Mouse (Mus musculus) layer of hippocampus, adult 9-11 months (tissue): ENCODE measurements around the gene Hist1h1b.
"Not testable (repeated sequence)": the region's sequence is repeated elsewhere in the genome, so short reads cannot be mapped to it uniquely, and the experiment has no call there.

Source experiments
- DNase-seq: peaks from one replicate; pipeline ENCODE4 v3.0.0; 2022

The Hist1h1b gene

DNA sequence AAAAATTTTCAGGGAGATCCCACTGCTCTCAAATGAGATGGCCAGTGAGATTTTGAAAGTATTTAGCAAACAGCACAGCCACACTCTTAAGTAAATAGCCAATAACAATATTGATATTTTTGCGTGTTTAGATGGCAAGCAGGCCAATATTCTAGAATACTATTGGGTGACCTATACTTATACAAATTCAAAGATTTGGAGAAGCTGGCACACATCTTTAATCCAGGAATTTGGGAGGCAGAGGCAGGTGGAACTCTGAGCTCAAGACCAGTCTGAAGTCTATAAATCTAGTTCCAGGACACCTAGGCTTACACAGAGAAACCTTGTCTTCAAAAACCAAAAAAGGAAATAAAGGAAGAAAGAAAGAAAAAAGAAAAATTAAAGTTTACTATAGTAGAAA is 1.2 kb upstream of the Hist1h1b start:
- DNase-seq, result no peak

DNA sequence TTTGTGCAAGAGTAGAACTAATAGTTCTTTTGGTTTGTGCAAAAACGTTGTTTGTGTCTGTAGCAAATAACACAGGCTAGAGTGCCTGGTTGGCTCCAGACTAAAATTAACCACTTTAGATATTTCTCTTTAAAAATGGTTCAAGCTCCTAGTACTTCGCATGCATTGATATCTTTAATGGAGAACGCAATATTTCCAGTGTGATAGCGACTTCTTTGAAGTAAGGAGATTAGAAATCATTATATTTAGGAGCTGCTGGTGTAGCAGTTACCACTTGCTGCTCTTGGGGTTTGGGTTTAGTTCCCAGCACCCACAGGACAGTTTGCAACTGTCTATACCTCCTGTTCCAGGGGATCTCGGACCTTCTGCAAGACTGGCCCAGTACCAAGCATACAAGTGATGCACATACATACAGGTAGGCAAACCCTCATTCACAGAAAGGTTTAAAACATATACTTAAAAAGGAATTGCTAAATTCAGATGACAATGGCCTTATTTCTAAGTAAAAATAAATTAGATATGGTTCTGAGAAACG is 663 bp upstream of the Hist1h1b start:
- no peak for DNase-seq

DNA sequence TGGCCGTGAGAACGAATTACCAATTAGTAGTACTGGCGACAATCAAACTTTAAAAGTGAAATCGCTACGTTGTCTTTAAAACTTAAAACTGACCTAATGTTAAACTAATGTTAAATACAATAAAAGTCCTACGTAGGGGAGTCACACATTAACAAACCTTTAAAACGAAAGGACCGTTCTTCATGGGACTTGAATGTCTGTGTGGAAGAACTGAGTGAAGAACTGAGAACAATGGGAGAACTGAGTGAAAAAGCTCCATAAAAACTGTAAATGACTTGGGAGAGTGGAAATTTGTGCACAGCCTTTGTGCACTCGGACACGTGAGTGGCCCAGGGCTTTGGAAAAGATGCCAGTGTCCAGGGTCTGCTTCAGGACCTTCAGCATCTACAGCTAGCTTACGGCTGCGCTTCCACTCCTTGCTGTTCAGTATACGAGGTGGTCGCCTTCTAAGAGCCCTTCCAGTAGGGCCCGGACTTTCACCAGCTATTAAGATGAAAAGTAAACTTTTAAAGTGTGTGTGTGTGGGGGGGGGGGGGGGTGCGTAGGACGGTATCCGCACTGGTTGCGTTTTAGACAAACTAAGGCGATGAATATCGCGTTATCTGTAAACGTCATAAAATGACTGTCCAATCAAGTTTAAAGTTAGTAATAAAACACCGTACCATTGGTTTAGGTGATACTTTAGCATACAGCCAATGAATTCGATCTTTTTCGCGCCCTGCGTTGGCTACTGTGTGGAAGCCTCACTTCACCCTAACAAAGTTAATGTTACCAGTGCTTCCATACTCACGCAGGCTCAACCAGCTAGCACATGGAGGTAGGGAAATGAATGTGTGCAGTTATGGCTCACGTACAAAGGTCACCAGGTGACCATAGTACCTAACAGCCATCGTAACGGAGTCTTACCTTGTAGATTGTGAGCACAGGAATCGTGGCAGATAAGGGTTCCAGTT is 1.3 kb downstream of the Hist1h1b start:
- DNase-seq, result peak; percentile 67

DNA sequence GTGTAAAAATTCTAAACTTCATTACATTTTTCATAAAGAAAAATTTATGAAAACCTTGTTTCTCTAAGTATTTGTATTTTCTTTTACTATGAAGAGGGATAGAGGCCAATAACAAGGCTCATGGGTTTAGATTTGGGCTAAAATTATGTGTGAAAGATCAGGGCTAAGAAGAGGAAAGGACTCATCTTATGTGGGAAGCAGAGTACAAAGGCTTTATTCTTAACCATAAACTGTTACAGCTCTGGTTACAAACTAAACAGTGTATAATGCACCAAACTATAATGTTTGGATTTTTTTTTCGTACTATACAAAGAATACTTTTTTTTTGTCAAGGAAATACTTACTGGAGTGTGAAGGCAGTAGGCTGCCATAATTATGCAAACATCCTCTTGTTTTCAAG is 24.7 kb downstream of the Hist1h1b start:
- no peak for DNase-seq

DNA sequence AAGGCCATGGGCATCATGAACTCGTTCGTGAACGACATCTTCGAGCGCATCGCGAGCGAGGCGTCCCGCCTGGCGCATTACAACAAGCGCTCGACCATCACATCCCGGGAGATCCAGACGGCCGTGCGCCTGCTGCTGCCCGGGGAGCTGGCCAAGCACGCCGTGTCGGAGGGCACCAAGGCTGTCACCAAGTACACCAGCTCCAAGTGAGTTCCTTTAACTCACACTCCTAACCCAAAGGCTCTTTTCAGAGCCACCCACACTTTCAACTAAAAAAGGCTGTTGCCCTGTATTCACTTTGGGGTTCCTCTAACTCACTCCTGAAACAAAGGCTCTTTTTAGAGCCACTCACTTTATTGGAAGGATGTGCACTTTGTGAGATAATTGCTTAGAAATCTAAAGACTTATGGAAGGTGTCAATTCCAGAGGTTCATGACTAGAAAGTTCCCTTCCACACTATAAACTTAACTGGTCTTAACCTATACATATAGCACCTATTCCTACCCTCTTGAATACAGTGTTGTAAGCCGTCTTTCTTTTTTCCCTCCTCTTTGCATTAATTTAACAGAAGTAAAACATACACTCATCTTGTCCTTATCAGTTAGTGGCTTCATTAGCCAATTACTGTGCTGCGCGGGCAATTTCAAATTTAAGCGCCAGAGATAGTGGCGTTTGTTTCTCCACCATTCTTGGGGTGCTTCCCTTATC is 26.0 kb downstream of the Hist1h1b start:
- DNase-seq, result not testable (repeated sequence)

DNA sequence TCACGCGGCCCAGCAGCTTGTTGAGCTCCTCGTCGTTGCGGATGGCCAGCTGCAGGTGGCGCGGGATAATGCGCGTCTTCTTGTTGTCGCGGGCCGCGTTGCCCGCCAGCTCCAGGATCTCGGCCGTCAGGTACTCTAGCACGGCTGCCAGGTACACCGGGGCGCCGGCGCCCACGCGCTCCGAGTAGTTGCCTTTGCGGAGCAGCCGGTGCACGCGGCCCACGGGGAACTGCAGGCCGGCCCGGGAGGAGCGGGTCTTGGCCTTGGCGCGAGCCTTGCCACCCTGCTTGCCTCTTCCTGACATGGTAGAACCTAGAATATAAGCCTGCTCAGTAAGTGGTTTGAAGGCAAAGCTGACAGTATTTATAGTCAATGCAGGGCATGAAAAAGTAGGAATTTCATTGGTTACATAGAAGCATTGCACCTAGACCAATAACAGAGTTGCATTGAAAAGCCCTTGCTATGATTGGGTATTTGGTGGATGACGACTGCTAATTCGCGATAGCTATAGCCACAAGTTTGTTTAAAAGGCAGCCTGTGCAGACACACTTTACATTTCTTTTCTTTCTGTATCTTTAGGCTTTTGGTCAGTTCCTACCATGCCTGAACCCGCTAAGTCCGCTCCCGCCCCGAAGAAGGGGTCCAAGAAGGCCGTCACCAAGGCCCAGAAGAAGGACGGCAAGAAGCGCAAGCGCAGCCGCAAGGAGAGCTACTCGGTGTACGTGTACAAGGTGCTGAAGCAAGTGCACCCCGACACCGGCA is 26.7 kb downstream of the Hist1h1b start, which contains the start of the genes Hist1h2ak and Hist1h2bn:
Gene Hist1h2ak (minus strand): TSS at position 304 of the 762 bp plus-strand sequence.
Gene Hist1h2bn (plus strand): TSS at position 600 of the 762 bp plus-strand sequence.
- DNase-seq, result peak; percentile 90

DNA sequence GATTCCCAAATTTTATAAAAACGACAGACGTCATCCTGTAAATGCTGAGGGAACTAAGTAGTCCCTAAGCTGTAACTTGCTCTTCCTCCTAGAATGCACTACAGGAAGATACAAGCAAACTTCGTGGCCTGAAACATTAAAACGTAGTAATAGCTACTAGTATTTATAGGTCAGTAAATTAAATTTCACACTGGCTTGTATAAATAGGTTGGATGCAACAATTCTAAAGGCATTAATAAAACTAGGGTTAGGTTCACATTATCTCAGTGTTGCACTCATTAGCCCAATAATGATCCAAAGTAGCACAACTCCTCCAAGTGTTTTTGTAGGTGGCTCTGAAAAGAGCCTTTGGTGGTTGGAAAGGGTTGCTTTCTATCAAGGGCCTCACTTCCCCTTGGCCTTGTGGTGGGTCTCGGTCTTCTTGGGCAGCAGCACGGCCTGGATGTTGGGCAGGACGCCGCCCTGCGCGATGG is 27.3 kb downstream of the Hist1h1b start:
- no peak for DNase-seq

DNA sequence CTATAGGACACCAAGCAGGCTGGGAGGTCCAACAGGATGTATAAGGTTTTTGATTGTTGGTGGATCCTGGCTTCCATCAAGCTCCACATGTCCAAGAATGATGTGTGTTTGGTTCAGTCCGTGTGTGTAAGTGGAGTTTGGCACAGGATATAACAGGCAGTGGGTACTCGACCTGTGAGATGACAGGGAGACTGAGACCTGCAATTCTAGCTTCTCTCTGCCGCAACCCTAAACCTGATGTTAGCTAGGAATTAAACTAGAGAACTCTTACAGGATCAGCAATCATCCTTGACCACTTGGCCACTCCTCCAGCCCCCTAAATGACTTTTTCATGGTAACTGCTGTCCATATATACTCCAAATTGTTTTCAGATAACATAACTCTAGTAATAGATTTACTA is 28.1 kb downstream of the Hist1h1b start:
- DNase-seq, result no peak

DNA sequence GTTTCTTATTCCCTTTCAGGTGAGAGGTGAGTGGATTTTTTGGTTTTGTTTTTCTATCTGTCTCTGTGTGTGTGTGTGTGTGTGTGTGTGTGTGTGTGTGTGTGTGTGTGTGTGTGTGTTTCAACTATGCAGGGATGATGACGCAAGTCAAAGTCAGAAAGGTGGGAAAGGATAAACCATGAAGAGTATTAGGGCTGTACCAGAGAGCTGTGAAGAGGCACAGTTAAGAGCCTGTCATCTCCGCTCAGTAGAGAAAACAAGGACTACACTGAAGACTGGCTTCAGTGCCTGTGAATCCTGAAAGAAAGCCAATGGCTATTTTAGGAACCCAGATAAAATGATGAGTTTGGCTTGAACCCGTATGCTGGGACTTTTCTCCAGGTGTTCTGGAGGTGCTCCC is 28.6 kb downstream of the Hist1h1b start:
- DNase-seq, result no peak

DNA sequence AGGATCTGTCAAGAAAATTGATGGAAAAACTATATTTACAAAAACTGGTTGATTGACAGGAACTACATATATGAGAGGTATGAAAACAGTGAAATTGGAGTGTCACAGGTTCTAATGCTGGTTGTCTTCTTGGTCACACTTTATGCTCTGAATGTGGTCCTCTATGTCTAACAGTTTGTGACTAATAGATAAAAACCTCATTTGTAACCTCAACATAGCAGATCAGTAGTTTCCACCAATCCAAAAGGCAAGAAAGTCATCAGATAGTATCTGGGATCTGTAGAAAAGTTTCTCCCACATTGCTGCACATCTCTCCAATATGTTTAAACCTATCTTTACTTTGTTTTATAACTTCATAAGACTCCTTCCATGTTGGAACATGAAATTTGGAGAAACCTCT is 29.0 kb downstream of the Hist1h1b start:
- no peak for DNase-seq

DNA sequence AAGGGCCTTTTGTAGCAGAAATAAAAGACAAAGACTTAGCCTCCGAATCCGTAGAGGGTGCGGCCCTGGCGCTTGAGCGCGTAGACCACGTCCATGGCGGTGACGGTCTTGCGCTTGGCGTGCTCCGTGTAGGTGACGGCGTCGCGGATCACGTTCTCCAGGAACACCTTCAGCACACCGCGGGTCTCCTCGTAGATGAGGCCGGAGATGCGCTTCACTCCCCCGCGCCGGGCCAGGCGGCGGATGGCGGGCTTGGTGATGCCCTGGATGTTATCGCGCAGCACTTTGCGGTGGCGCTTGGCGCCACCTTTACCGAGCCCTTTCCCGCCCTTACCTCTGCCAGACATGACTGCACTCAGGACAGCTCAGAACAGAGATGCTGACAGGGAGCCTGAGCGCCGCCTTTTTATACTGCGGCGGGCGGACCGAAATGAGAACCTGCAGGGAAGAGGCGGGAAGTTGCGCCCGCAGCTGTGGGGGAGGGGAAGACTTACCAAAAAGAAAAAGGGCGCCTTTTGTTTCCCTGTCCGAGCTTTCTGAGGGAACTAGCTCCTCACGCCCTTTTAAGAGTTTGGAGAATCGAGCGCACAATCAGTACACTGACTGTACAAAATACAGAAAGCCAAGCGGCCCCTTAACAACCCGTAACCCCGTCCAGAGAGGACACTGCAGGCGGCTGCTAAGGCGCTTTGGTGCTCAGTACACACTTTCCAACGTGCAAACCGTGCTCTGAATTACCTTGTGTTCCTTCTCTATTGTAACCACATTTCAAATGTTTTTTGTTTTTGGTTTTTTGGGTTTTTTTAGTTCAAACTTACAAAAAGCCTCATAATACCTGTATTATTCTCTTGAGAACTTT is 30.0 kb downstream of the Hist1h1b start, which contains the start of gene Hist1h4k:
Gene Hist1h4k (minus strand): TSS at position 347 of the 859 bp plus-strand sequence.
- DNase-seq, result peak; percentile 93

DNA sequence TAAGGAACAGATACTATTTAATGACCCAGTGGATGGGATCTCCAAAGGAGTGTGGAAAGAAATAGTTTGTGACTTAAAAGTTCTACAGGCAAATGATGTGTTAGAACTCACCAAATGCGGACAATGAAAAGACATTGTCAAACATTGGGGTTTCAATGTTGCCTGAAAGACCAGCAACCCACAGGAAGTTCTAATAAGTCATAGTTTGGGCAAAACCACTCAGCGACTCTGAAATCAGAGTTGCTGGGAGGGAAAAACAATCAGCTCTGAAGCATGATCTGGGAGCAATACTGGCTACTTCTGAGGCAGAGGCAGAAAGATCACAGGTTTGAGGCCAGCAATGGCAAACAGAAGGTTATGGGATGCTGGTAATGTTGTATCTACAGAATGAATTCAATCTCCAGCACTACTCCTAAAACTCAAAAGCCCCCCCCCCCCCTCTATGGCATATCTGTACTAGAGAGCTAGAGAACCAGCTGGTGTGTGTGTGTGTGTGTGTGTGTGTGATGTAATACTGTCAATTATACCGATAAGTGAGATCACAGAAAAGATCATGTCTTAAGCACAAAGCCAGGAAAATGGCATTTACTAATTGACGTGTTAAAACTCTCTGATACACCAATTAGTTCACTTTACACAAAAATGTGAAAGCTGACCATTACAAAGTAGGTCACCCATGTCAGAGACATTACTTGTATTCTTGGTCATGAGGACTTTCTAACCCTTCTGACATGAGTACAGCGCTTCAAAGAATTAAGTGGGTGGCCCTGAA is 30.9 kb downstream of the Hist1h1b start:
- DNase-seq, result no peak

DNA sequence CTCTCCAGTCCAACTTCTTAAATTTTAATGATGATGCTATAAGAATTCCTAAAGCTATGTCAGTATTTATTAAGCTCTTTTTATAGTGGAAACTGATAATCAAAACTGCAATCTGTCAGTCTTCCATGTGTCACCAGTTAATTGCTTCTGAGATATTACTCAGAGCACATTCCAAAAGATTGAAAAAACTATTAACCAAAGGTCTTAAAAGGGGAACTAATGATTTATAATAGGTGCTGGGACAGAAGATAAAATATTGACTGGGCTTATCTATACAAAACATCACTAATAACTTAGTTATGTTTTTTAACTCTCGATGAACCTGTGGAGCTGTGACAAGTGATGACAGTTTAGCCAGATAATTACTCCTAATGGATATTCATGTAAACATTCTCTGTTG is 35.4 kb downstream of the Hist1h1b start:
- DNase-seq, result no peak

DNA sequence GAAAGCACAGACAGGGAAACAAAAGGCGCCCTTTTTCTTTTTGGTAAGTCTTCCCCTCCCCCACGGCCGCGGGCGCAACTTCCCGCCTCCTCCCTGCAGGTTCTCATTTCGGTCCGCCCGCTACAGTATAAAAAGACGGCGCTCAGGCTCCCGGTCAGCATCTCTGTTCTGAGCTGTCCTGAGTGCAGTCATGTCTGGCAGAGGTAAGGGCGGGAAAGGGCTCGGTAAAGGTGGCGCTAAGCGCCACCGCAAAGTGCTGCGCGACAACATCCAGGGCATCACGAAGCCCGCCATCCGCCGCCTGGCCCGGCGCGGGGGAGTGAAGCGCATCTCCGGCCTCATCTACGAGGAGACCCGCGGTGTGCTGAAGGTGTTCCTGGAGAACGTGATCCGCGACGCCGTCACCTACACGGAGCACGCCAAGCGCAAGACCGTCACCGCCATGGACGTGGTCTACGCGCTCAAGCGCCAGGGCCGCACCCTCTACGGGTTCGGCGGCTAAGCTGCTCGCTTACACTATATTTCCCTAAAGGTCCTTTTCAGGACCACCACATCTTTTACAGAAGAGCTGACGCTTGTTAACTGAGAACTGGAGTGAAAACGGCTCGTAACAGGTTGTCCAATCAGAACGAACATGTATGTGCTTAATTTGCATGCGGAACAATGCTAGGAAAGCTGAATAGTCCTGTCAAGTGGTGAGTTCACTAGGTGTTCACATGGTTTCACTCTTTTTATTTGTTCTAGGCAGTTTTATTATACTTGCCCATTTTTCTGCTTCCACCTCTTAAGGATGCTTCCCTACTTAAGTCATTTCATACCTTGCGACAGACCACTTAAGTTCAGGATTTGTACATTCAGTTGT is 45.3 kb downstream of the Hist1h1b start, which contains the start of gene Hist1h4j:
Gene Hist1h4j (plus strand): TSS at position 159 of the 862 bp plus-strand sequence.
- peak; percentile 82 for DNase-seq

DNA sequence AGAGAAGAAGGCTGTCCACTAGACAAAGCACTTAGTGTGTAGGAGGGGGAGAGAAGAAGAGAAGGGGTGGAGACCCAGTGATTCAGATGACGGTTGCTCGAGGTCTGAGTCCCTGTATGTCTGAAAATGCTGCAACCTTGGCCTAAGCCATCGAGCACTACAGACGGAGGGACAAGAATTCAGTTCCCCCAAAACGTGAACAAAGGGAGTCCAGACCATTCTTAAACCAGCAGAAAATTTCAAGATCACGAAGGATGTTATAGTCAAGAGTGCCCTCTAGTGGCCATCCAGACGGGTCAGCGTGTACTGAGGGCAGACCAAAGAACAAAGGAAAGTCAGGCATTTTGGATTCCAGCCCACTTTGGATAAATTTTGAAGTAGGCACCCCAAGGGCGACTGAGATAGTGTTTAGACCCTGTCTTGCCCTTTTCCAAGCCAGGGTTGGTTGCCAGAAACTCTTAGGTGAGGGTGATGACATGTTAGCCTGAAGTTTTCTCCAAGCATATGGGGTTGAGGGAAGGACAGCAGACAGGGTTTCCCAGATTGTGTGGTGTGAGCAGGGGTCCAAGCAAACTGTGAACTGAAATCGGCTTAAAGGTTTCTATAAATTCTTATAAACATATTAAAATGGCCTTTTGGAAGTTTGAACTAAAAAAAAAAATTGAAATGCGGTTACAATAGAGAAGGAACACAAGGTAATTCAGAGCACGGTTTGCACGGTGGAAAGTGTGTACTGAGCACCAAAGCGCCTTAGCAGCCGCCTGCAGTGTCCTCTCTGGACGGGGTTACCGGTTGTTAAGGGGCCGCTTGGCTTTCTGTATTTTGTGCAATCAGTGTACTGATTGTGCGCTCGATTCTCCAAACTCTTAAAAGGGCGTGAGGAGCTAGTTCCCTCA is 46.2 kb downstream of the Hist1h1b start:
- peak; percentile 70 for DNase-seq

DNA sequence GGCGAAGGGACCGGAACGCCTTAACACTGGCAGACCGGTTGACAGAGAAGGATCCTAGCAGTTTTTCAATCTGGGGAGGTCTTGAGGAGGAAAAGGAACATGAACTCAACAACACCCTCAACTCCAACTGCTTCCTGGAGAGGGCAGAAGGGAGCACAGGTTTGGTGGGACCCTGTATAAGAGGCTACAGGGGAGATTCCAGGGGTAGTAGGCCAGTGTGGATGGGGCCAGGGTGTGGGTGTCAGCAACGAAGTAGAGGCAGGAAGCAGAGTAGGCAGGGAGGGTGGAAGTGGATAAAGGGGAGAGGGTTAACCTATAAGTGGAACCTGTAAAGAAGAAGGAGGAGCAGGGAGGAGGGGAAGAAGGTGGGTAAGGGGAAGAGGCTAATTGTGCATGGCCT is 47.0 kb downstream of the Hist1h1b start:
- no peak for DNase-seq
